21 mouse cellular contexts compared by ENCODE assay signal in genomic region chr5:71923636-71924035, GRCm38 (mm10).
"Had no signal": no experiment of that assay in that cellular context is flagged by ENCODE, and none has a peak within 500 bp of the region (broad histone marks: within the 10 kb centered on the region; RNA-seq: fewer than 3 reads in every experiment).

No protein-coding gene starts in this region.

- H3K9ac ChIP-seq: liver, postnatal 0 days; lung, embryonic 15.5 days; midbrain, embryonic 13.5 days; neural tube, embryonic 13.5 days; neural tube, embryonic 15.5 days; stomach, embryonic 15.5 days had no signal

- H3K36me3 ChIP-seq: lung, embryonic 15.5 days; midbrain, embryonic 13.5 days; neural tube, embryonic 13.5 days; neural tube, embryonic 15.5 days; stomach, embryonic 15.5 days had no signal

- H3K27me3 ChIP-seq: lung, embryonic 15.5 days; megakaryocyte, embryonic 14.5 days; midbrain, embryonic 13.5 days; neural tube, embryonic 13.5 days; neural tube, embryonic 15.5 days; stomach, embryonic 15.5 days had no signal

- H3K4me3 ChIP-seq: lung, embryonic 15.5 days; megakaryocyte, embryonic 14.5 days; midbrain, embryonic 13.5 days; myocyte; neural tube, embryonic 13.5 days; neural tube, embryonic 15.5 days; stomach, embryonic 15.5 days had no signal

- H3K27ac ChIP-seq: lung, embryonic 15.5 days; macrophage; midbrain, embryonic 13.5 days; neural tube, embryonic 13.5 days; neural tube, embryonic 15.5 days; stomach, embryonic 15.5 days; stomach, postnatal 0 days had no signal

- H3K4me2 ChIP-seq: lung, embryonic 15.5 days; midbrain, embryonic 11.5 days; midbrain, embryonic 13.5 days; neural tube, embryonic 13.5 days; neural tube, embryonic 15.5 days; stomach, embryonic 15.5 days had no signal

- H3K9me3 ChIP-seq: lung, embryonic 15.5 days; megakaryocyte, embryonic 14.5 days; midbrain, embryonic 13.5 days; neural tube, embryonic 13.5 days; neural tube, embryonic 15.5 days; stomach, embryonic 15.5 days had no signal

- H3K4me1 ChIP-seq: lung, embryonic 15.5 days; megakaryocyte, embryonic 14.5 days; midbrain, embryonic 13.5 days; neural tube, embryonic 13.5 days; neural tube, embryonic 15.5 days; stomach, embryonic 15.5 days had no signal

- ATAC-seq: liver, postnatal 0 days; lung, postnatal 0 days; midbrain, embryonic 13.5 days; midbrain, embryonic 16.5 days had no signal

- DNase-seq: liver, postnatal 0 days; lung, adult 2 months; lung, postnatal 14 days; lung, postnatal 36 days; retina, postnatal 1 day; right cerebral cortex, postnatal 14 days; thymus, adult 2 months; thymus, postnatal 25 days; thymus, postnatal 4 days had no signal
